ENCODE assay signal across 9 mouse cellular contexts in the genomic region with DNA sequence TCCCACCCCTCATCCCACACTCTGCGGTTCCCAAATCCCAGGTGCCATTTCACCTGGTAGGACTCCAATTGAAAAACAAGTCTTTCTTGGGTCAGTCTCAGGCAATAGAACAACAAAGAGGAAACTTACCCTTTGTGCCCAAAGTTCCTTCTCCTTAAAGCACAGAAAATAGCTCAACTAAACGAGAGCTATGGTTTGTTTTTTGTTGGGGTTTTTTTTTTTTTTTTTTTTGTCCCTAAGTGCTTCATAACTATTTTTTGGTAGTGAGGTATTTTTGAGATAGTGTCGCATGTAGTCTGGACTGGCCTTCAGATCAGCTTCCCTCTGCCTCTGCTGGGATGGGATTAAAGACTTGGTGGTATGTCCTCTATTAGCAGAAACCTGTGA. TPM values are rescaled to one million over a fixed set of nuclear protein-coding genes. Genes with fewer than 3 reads are reported as not detected.
DNase-seq lines count a peak whose midpoint lies in the region; ATAC-seq and TF ChIP-seq lines count a peak whose summit lies in the region.
"Had no signal": no experiment of that assay in that cellular context is flagged by ENCODE, and none has a peak within 500 bp of the region (broad histone marks: within the 10 kb centered on the region; RNA-seq: fewer than 3 reads in every experiment).

No protein-coding gene starts in this region.

- TF ChIP-seq POLR2A in ES-Bruce4 (IDR thresholded peaks at IDR 0.05; ENCODE audit: insufficient read depth, low read length), result no peak

- H3K79me2 ChIP-seq in macrophage (ENCODE audit: inconsistent target), result peaks cover 25% of the 10 kb centered on the region; the same call in 1 of the 2 replicates

- H3K4me1 ChIP-seq in heart, embryonic 13.5 days, result peaks cover 33% of the 10 kb centered on the region
- H3K4me1 ChIP-seq in ES-Bruce4 (ENCODE audit: control insufficient read depth, insufficient read depth, low read length), result no peaks in the 10 kb centered on the region
- H3K4me1 ChIP-seq in forebrain, postnatal 0 days (ENCODE audit: insufficient read depth), result 0 out of 2 replicates have a peak, but pooled peaks cover 4% of the 10 kb centered on the region

- no peaks in the 10 kb centered on the region for H3K27me3 ChIP-seq in heart, embryonic 13.5 days (replicated peaks)
- H3K27me3 ChIP-seq in ES-Bruce4 (ENCODE audit: control insufficient read depth, insufficient read depth, low read length, poor library complexity, severe bottlenecking), result no peaks in the 10 kb centered on the region
- no peaks in the 10 kb centered on the region for H3K27me3 ChIP-seq in forebrain, postnatal 0 days (ENCODE audit: insufficient read depth, low read length)

- intact Hi-C loops in heart, postnatal 25 days (cut with DNase I), result loop anchor here (2.0 kb wide), 1 partner anchor 21 kb away; no protein-coding TSS in a partner anchor

- ATAC-seq in heart, embryonic 13.5 days (ENCODE audit: extremely low read depth, insufficient number of reproducible peaks, low FRiP score, low TSS enrichment), result no peak
- ATAC-seq in forebrain, postnatal 0 days, result no peak

- H3K4me3 ChIP-seq in heart, embryonic 13.5 days, result peak overlapping the region; percentile 67
- H3K4me3 ChIP-seq in ES-Bruce4 (ENCODE audit: low read depth, low read length) (peak overlapping the region; percentile 93), macrophage (ENCODE audit: inconsistent target) (peak overlapping the region; percentile 49)
- H3K4me3 ChIP-seq in forebrain, postnatal 0 days (ENCODE audit: low read depth, low read length), result peak overlapping the region; percentile 65

- no peak for TF ChIP-seq EP300 in ES-Bruce4 (IDR thresholded peaks at IDR 0.05; ENCODE audit: insufficient read depth, low read depth, low read length)

- TF ChIP-seq CTCF in ES-Bruce4 (IDR thresholded peaks at IDR 0.05; ENCODE audit: low read depth, low read length), result no peak
- TF ChIP-seq CTCF in forebrain, postnatal 0 days (IDR thresholded peaks at IDR 0.05; ENCODE audit: low read depth), result no peak

- peak overlapping the region; percentile 83 for H3K9ac ChIP-seq in heart, embryonic 13.5 days
- H3K9ac ChIP-seq in ES-Bruce4 (ENCODE audit: low read depth, poor library complexity, severe bottlenecking), result peak overlapping the region; percentile 67
- peak overlapping the region; percentile 67; the same call in 1 of the 2 replicates for H3K9ac ChIP-seq in forebrain, postnatal 0 days

- H3K36me3 ChIP-seq in heart, embryonic 13.5 days, result peaks cover 30% of the 10 kb centered on the region
- H3K36me3 ChIP-seq in ES-Bruce4 (ENCODE audit: control insufficient read depth, insufficient read depth, low read length, poor library complexity, severe bottlenecking) (0 out of 2 replicates have a peak, but pooled peaks cover 6% of the 10 kb centered on the region), macrophage (ENCODE audit: inconsistent target) (peaks cover 13% of the 10 kb centered on the region; the same call in 1 of the 2 replicates)
- peaks cover 21% of the 10 kb centered on the region for H3K36me3 ChIP-seq in forebrain, postnatal 0 days (ENCODE audit: insufficient read depth)

- peak overlapping the region; percentile 84 for H3K27ac ChIP-seq in heart, embryonic 13.5 days (replicated peaks)
- H3K27ac ChIP-seq in ES-Bruce4 (ENCODE audit: insufficient read depth, low read length), result peak overlapping the region; percentile 47
- peak overlapping the region; percentile 76 for H3K27ac ChIP-seq in forebrain, postnatal 0 days (ENCODE audit: low read depth, low read length)
- H3K27ac ChIP-seq in macrophage, result peak overlapping the region; percentile 79

- 24% methylated on average over 3 of the region's 3 CpGs for WGBS in heart, embryonic 13.5 days
- WGBS in forebrain, postnatal 0 days, result 31% methylated on average over 3 of the region's 3 CpGs
- 5% methylated on average over 2 of the region's 3 CpGs for WGBS in macrophage (ENCODE audit: missing documents)

- H3K9me3 ChIP-seq in heart, embryonic 13.5 days, result no peaks in the 10 kb centered on the region
- no peaks in the 10 kb centered on the region for H3K9me3 ChIP-seq in ES-Bruce4 (replicated peaks; ENCODE audit: control insufficient read depth, insufficient read depth, low read length, poor library complexity, severe bottlenecking)
- no peaks in the 10 kb centered on the region for H3K9me3 ChIP-seq in forebrain, postnatal 0 days (ENCODE audit: low read length)

- peak overlapping the region; percentile 89 for H3K4me2 ChIP-seq in heart, embryonic 13.5 days
- H3K4me2 ChIP-seq in forebrain, postnatal 0 days (ENCODE audit: low read depth), result peak overlapping the region; percentile 65

- DNase-seq in heart, postnatal 25 days (ENCODE audit: low spot score), result no peak
- DNase-seq in forebrain, postnatal 0 days, result no peak
- no peak for DNase-seq in layer of hippocampus, postnatal 36 days
- no peak for DNase-seq in thymus, postnatal 0 days (ENCODE audit: low spot score)
- DNase-seq in Muller cell, postnatal 12 days (ENCODE audit: inconsistent ontology term), result no peak

RNA-seq across cellular contexts. Expression of gene Strada, which starts 7.8 kb away (rescaled TPM):
- polyA plus RNA-seq in heart, embryonic 13.5 days (2015; fragmentation: Nextera tagmentation; extraction: Ambion mirVana), result 18.9 and 20.4 TPM in 2 replicates
- 1 to 10 TPM; 6.4 to 6.6 TPM for total RNA-seq in heart, postnatal 25 days (2021)
- polyA plus RNA-seq in ES-Bruce4 (2011; ENCODE audit: insufficient read depth, insufficient read length, low read depth, missing spikeins) (29.8 and 34.2 TPM in 2 replicates), macrophage (2018) (14.5 to 19.3 TPM (median 18.7 TPM) in 3 replicates)
- 23.4 and 34.8 TPM in 2 replicates for total RNA-seq in forebrain, postnatal 0 days (2014; rRNA removed)
- polyA plus RNA-seq in forebrain, postnatal 0 days (2015; fragmentation: Nextera tagmentation; extraction: Ambion mirVana), result 20.0 and 23.7 TPM in 2 replicates
- 10 to 100 TPM in 25 of 26 experiments, 1 to 10 TPM in 1; 8.7 to 65.3 (median 43.8) TPM for total RNA-seq in macrophage (2018; cell fraction: chromatin; rRNA removed)
- 10 to 100 TPM; 11.8 to 22.8 (median 17.2) TPM for total RNA-seq in macrophage (2018; cell fraction: cytosol; rRNA removed)
- 10 to 100 TPM in 25 of 26 experiments, 1 to 10 TPM in 1; 7.9 to 65.0 (median 30.0) TPM for total RNA-seq in macrophage (2018; cell fraction: nucleus; rRNA removed)
- 10 to 100 TPM; 27.5 to 29.9 TPM for total RNA-seq in layer of hippocampus, postnatal 36 days (2021)
- 18.9 and 21.6 TPM in 2 replicates for polyA plus RNA-seq in thymus, postnatal 0 days (2015; fragmentation: Nextera tagmentation; extraction: Ambion mirVana)

RNA-seq across cellular contexts. Expression of gene Ccdc47, which starts 22.0 kb away (rescaled TPM):
- 79.6 and 81.5 TPM in 2 replicates for polyA plus RNA-seq in heart, embryonic 13.5 days (2015; fragmentation: Nextera tagmentation; extraction: Ambion mirVana)
- total RNA-seq in heart, postnatal 25 days (2021), result 10 to 100 TPM; 61.9 to 69.2 TPM
- 93.2 and 119 TPM in 2 replicates for polyA plus RNA-seq in ES-Bruce4 (2011; ENCODE audit: insufficient read depth, insufficient read length, low read depth, missing spikeins)
- 29.4 and 41.0 TPM in 2 replicates for total RNA-seq in forebrain, postnatal 0 days (2014; rRNA removed)
- 71.8 and 90.1 TPM in 2 replicates for polyA plus RNA-seq in forebrain, postnatal 0 days (2015; fragmentation: Nextera tagmentation; extraction: Ambion mirVana)
- 10 to 100 TPM in 22 of 26 experiments, 1 to 10 TPM in 4; 5.3 to 78.0 (median 33.0) TPM for total RNA-seq in macrophage (2018; cell fraction: chromatin; rRNA removed)
- 10 to 100 TPM; 29.0 to 52.5 (median 39.9) TPM for total RNA-seq in macrophage (2018; cell fraction: cytosol; rRNA removed)
- total RNA-seq in macrophage (2018; cell fraction: nucleus; rRNA removed), result 10 to 100 TPM; 15.7 to 75.5 (median 39.3) TPM
- 46.7 to 77.0 TPM (median 51.2 TPM) in 3 replicates for polyA plus RNA-seq in macrophage (2018)
- 100 to 1,000 TPM in 1 of 2 experiments, 10 to 100 TPM in 1; 82.8 to 101 TPM for total RNA-seq in layer of hippocampus, postnatal 36 days (2021)
- polyA plus RNA-seq in thymus, postnatal 0 days (2015; fragmentation: Nextera tagmentation; extraction: Ambion mirVana), result 57.0 and 63.1 TPM in 2 replicates

RNA-seq across cellular contexts. Expression of gene Ddx42, which starts 22.6 kb away (rescaled TPM):
- 43.5 and 46.7 TPM in 2 replicates for polyA plus RNA-seq in heart, embryonic 13.5 days (2015; fragmentation: Nextera tagmentation; extraction: Ambion mirVana)
- 10 to 100 TPM; 24.5 to 25.7 TPM for total RNA-seq in heart, postnatal 25 days (2021)
- 73.2 and 75.4 TPM in 2 replicates for polyA plus RNA-seq in ES-Bruce4 (2011; ENCODE audit: insufficient read depth, insufficient read length, low read depth, missing spikeins)
- 58.8 and 76.3 TPM in 2 replicates for total RNA-seq in forebrain, postnatal 0 days (2014; rRNA removed)
- polyA plus RNA-seq in forebrain, postnatal 0 days (2015; fragmentation: Nextera tagmentation; extraction: Ambion mirVana), result 49.5 and 62.2 TPM in 2 replicates
- total RNA-seq in macrophage (2018; cell fraction: chromatin; rRNA removed), result 100 to 1,000 TPM in 12 of 26 experiments, 10 to 100 TPM in 14; 64.6 to 125 (median 96.0) TPM
- 10 to 100 TPM; 36.8 to 55.2 (median 45.6) TPM for total RNA-seq in macrophage (2018; cell fraction: cytosol; rRNA removed)
- 100 to 1,000 TPM in 2 of 26 experiments, 10 to 100 TPM in 24; 50.1 to 107 (median 73.8) TPM for total RNA-seq in macrophage (2018; cell fraction: nucleus; rRNA removed)
- 37.1 to 61.7 TPM (median 46.9 TPM) in 3 replicates for polyA plus RNA-seq in macrophage (2018)
- 10 to 100 TPM; 69.9 to 70.9 TPM for total RNA-seq in layer of hippocampus, postnatal 36 days (2021)
- 58.3 and 67.8 TPM in 2 replicates for polyA plus RNA-seq in thymus, postnatal 0 days (2015; fragmentation: Nextera tagmentation; extraction: Ambion mirVana)

RNA-seq across cellular contexts. Expression of gene Limd2, which starts 33.5 kb away (rescaled TPM):
- 119 TPM in 2 replicates for polyA plus RNA-seq in heart, embryonic 13.5 days (2015; fragmentation: Nextera tagmentation; extraction: Ambion mirVana)
- total RNA-seq in heart, postnatal 25 days (2021), result 1 to 10 TPM; 4.3 to 5.9 TPM
- polyA plus RNA-seq in ES-Bruce4 (2011; ENCODE audit: insufficient read depth, insufficient read length, low read depth, missing spikeins), result 53.7 and 57.2 TPM in 2 replicates
- 83.9 and 85.0 TPM in 2 replicates for total RNA-seq in forebrain, postnatal 0 days (2014; rRNA removed)
- 171 and 189 TPM in 2 replicates for polyA plus RNA-seq in forebrain, postnatal 0 days (2015; fragmentation: Nextera tagmentation; extraction: Ambion mirVana)
- total RNA-seq in macrophage (2018; cell fraction: chromatin; rRNA removed), result 100 to 1,000 TPM in 1 of 26 experiments, 10 to 100 TPM in 24, 1 to 10 TPM in 1; 8.2 to 112 (median 31.2) TPM
- 100 to 1,000 TPM in 13 of 26 experiments, 10 to 100 TPM in 13; 45.0 to 294 (median 129) TPM for total RNA-seq in macrophage (2018; cell fraction: cytosol; rRNA removed)
- total RNA-seq in macrophage (2018; cell fraction: nucleus; rRNA removed), result 100 to 1,000 TPM in 7 of 26 experiments, 10 to 100 TPM in 19; 14.1 to 140 (median 60.6) TPM
- polyA plus RNA-seq in macrophage (2018), result 74.9 to 122 TPM (median 80.3 TPM) in 3 replicates
- total RNA-seq in layer of hippocampus, postnatal 36 days (2021), result 100 to 1,000 TPM; 138 to 144 TPM
- 968 and 1,023 TPM in 2 replicates for polyA plus RNA-seq in thymus, postnatal 0 days (2015; fragmentation: Nextera tagmentation; extraction: Ambion mirVana)

RNA-seq across cellular contexts. Expression of gene Gm10840, which starts 33.5 kb away (rescaled TPM):
- polyA plus RNA-seq in heart, embryonic 13.5 days (2015; fragmentation: Nextera tagmentation; extraction: Ambion mirVana), result not detected in 2 replicates
- total RNA-seq in heart, postnatal 25 days (2021), result not detected
- not detected in 2 replicates for polyA plus RNA-seq in ES-Bruce4 (2011; ENCODE audit: insufficient read depth, insufficient read length, low read depth, missing spikeins)
- not detected in 2 replicates for total RNA-seq in forebrain, postnatal 0 days (2014; rRNA removed)
- polyA plus RNA-seq in forebrain, postnatal 0 days (2015; fragmentation: Nextera tagmentation; extraction: Ambion mirVana), result 0.67 and 0.82 TPM in 2 replicates
- not detected for total RNA-seq in macrophage (2018; cell fraction: chromatin; rRNA removed)
- total RNA-seq in macrophage (2018; cell fraction: cytosol; rRNA removed), result not detected
- not detected for total RNA-seq in macrophage (2018; cell fraction: nucleus; rRNA removed)
- polyA plus RNA-seq in macrophage (2018), result not detected in 3 replicates
- 1 to 10 TPM in 1 of 2 experiments, not detected in 1; 2.2 TPM for total RNA-seq in layer of hippocampus, postnatal 36 days (2021)
- polyA plus RNA-seq in thymus, postnatal 0 days (2015; fragmentation: Nextera tagmentation; extraction: Ambion mirVana), result 0.54 and 0.78 TPM in 2 replicates
- total RNA-seq: left cerebral cortex, postnatal 14 days had no signal
